Mouse (Mus musculus) lung, embryonic 15.5 days (tissue): ENCODE results near the gene Fryl. TPM values are rescaled to one million over a fixed set of nuclear protein-coding genes. Genes with fewer than 3 reads are reported as not detected.

Source experiments
- ATAC-seq: fragments of 200-750 bp; cut with Nextera tagmentation; 2 replicates; pipeline ENCODE4 v1.8.0; 2017; ENCODE audit warnings: moderate number of reproducible peaks, borderline replicate concordance; ENCODE audit not compliant: low FRiP score, low TSS enrichment; ENCODE audit errors: extremely low read depth
- H3K27ac ChIP-seq: fragments of 300-500 bp; sonication (generic); 2 replicates; pipeline ENCODE4 v1.5.1; 2015; ENCODE audit warnings: moderate library complexity, mild to moderate bottlenecking, inconsistent platforms
- H3K27me3 ChIP-seq: fragments of 300-500 bp; sonication (generic); 2 replicates; pipeline ENCODE4 v1.6.1; 2015; ENCODE audit warnings: inconsistent platforms
- H3K36me3 ChIP-seq: fragments of 300-500 bp; sonication (generic); 2 replicates; pipeline ENCODE4 v1.6.1; 2015; ENCODE audit warnings: inconsistent platforms
- H3K4me1 ChIP-seq: fragments of 300-500 bp; sonication (generic); 2 replicates; pipeline ENCODE4 v1.6.1; 2015; ENCODE audit warnings: inconsistent platforms
- H3K4me2 ChIP-seq: fragments of 300-500 bp; sonication (generic); 2 replicates; pipeline ENCODE4 v1.6.1; 2015; ENCODE audit warnings: inconsistent platforms, mild to moderate bottlenecking, moderate library complexity
- H3K4me3 ChIP-seq: fragments of 300-500 bp; sonication (generic); 2 replicates; pipeline ENCODE4 v1.5.1; 2015; ENCODE audit warnings: mild to moderate bottlenecking, inconsistent platforms
- H3K9ac ChIP-seq: fragments of 300-500 bp; sonication (generic); 2 replicates; pipeline ENCODE4 v1.6.1; 2015; ENCODE audit warnings: inconsistent platforms
- H3K9me3 ChIP-seq: fragments of 300-500 bp; sonication (generic); 2 replicates; pipeline ENCODE4 v1.6.1; 2016; ENCODE audit warnings: inconsistent platforms
- WGBS: fragments of 180-500 bp; shearing (Covaris S2); methylation state at CpG from one replicate; pipeline ENCODE4 v1.1.7; 2015; 5-methylcytosine and 5-hydroxymethylcytosine counted together
- polyA plus RNA-seq: library from polyadenylated mRNA; unstranded; fragments of >200 nt; fragmentation: Nextera tagmentation; extraction: Ambion mirVana; gene quantifications from 2 replicates; pipeline ENCODE4 v1.2.1, GENCODE M21; 2015

The Fryl gene
- polyA plus RNA-seq, 1 experiment from 2014 or later, result 24.5 TPM

GRCm38 (mm10) chr5:73205050-73205449, 51.4 kb downstream of the Fryl start:
- H3K27ac ChIP-seq, result no peak overlapping the region
- H3K9ac ChIP-seq, result no peak overlapping the region
- no peak overlapping the region for H3K4me3 ChIP-seq
- H3K4me1 ChIP-seq, result no peaks in the 10 kb centered on the region
- no peak overlapping the region for H3K4me2 ChIP-seq
- no peak for ATAC-seq
- WGBS, result 63% methylated on average over 3 of the region's 3 CpGs
- H3K36me3 ChIP-seq, result peaks cover 4% of the 10 kb centered on the region; the same call in 1 of the 2 replicates
- H3K9me3 ChIP-seq, result no peaks in the 10 kb centered on the region
- no peaks in the 10 kb centered on the region for H3K27me3 ChIP-seq

GRCm38 (mm10) chr5:73202498-73202897, 53.9 kb downstream of the Fryl start:
- H3K27ac ChIP-seq, result no peak overlapping the region
- H3K4me1 ChIP-seq, result 0 out of 2 replicates have a peak, but pooled peaks cover 5% of the 10 kb centered on the region
- WGBS, result 94% methylated on average over 6 of the region's 6 CpGs

GRCm38 (mm10) chr5:73202077-73202476, 54.3 kb downstream of the Fryl start:
- 87% methylated on average over 8 of the region's 8 CpGs for WGBS
- H3K27ac ChIP-seq, result no peak overlapping the region

More at GRCm38 (mm10) chr5:73202498-73202897, 53.9 kb downstream of the Fryl start:
- Histone ChIP-seq H3K9ac (no peak overlapping the region), H3K4me3 (no peak overlapping the region), H3K27me3 (no peaks in the 10 kb centered on the region), H3K9me3 (0 out of 2 replicates have a peak, but pooled peaks cover 3% of the 10 kb centered on the region), H3K36me3 (0 out of 2 replicates have a peak, but pooled peaks cover 4% of the 10 kb centered on the region), H3K4me2 (no peak overlapping the region)
- ATAC-seq, result no peak

DNA sequence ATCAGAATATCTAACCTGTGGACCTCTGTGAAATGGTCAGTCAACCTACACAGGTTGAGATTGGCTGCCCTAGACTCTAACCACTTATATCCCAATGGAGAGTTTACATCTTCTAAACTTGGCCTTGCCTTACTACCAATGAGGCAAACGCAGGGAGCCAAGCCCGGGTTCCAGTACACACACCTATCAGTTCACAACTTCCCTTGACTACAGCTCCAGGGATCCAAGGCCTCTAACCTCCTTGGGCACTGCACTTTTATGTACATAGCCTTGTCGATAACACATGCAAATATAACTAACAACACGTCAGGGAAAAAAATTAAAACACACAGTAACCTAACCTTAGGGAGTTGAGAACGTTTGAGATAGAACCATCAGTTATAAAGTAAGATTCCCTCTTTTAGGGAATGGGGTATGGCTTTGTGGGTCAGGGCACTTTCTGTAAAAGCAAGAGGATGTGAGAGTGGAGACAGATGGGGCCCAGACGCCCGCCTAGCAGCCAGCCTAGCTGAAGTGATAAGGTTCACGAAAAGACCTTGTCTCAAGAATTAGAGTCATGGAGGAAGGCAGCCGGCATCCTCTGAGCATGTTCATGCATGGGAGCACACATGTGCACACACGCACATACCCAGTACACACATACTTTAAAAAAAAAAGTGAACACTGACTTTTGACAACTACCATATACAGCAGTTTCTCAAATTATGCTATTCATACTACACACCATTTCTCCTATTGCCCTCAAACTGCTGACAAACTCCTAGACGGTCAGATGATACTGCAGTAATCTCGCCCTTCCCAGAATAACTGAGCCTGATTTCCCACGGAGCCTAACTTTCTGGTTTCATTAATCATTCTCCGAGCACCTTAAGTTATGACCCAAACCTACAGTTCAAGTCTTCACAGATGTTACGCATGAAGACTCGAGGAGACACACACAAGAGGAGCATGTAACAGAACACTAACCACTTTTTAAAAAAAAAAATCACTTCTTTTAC, 55.7 kb downstream of the Fryl start:
- 0 out of 2 replicates have a peak, but pooled peaks cover 3% of the 10 kb centered on the region for H3K9me3 ChIP-seq
- H3K4me1 ChIP-seq, result 0 out of 2 replicates have a peak, but pooled peaks cover 5% of the 10 kb centered on the region
- H3K4me3 ChIP-seq, result no peak overlapping the region
- H3K9ac ChIP-seq, result no peak overlapping the region
- H3K27ac ChIP-seq, result no peak overlapping the region
- no peak for ATAC-seq
- 64% methylated on average over 16 of the region's 16 CpGs for WGBS
- 0 out of 2 replicates have a peak, but pooled peaks cover 4% of the 10 kb centered on the region for H3K36me3 ChIP-seq
- H3K4me2 ChIP-seq, result no peak overlapping the region
- H3K27me3 ChIP-seq, result no peaks in the 10 kb centered on the region

More at GRCm38 (mm10) chr5:73202077-73202476, 54.3 kb downstream of the Fryl start:
- H3K9ac ChIP-seq, result no peak overlapping the region
- no peak overlapping the region for H3K4me3 ChIP-seq
- H3K4me2 ChIP-seq, result no peak overlapping the region
- 0 out of 2 replicates have a peak, but pooled peaks cover 3% of the 10 kb centered on the region for H3K9me3 ChIP-seq
- 0 out of 2 replicates have a peak, but pooled peaks cover 4% of the 10 kb centered on the region for H3K36me3 ChIP-seq
- ATAC-seq, result no peak
- 0 out of 2 replicates have a peak, but pooled peaks cover 5% of the 10 kb centered on the region for H3K4me1 ChIP-seq
- H3K27me3 ChIP-seq, result no peaks in the 10 kb centered on the region

- H3K4me2 ChIP-seq, result no peak overlapping the region
- 0 out of 2 replicates have a peak, but pooled peaks cover 5% of the 10 kb centered on the region for H3K4me1 ChIP-seq
- 0 out of 2 replicates have a peak, but pooled peaks cover 4% of the 10 kb centered on the region for H3K36me3 ChIP-seq
- H3K9ac ChIP-seq, result no peak overlapping the region
- no peaks in the 10 kb centered on the region for H3K27me3 ChIP-seq
- H3K9me3 ChIP-seq, result 0 out of 2 replicates have a peak, but pooled peaks cover 3% of the 10 kb centered on the region
- H3K27ac ChIP-seq, result no peak overlapping the region
- WGBS, result 76% methylated on average over 2 of the region's 2 CpGs
- no peak overlapping the region for H3K4me3 ChIP-seq
- ATAC-seq, result no peak
These were observed 56.8 kb downstream of the Fryl start for GRCm38 (mm10) chr5:73199586-73199985.

- no peak for ATAC-seq
- 88% methylated on average over 5 of the region's 5 CpGs for WGBS
- Histone ChIP-seq H3K4me3 (no peak overlapping the region), H3K27ac (no peak overlapping the region), H3K4me1 (peaks cover 12% of the 10 kb centered on the region), H3K9me3 (0 out of 2 replicates have a peak, but pooled peaks cover 3% of the 10 kb centered on the region), H3K4me2 (no peak overlapping the region), H3K9ac (no peak overlapping the region), H3K36me3 (0 out of 2 replicates have a peak, but pooled peaks cover 4% of the 10 kb centered on the region), H3K27me3 (no peaks in the 10 kb centered on the region)
These were observed 57.7 kb downstream of the Fryl start for GRCm38 (mm10) chr5:73198690-73199089.

DNA sequence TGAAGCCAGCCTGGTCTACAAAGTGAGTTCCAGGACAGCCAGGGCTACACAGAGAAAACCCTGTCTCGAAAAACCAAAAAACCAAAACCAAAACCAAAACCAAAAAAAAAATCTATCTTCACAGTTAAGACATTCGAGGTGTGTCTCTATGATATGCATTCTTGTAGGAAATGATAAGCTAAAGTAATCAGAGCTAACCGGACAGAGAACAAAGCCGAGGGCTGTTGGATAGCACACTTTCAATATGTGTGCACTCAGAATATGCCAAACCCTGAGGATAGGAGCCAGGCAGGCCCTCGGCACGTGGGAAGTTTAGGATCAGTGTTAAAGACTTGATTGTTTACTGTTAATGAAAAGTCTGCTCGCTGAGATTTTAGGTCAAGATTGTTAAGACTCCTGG, 58.6 kb downstream of the Fryl start:
- Histone ChIP-seq H3K36me3 (0 out of 2 replicates have a peak, but pooled peaks cover 4% of the 10 kb centered on the region), H3K4me1 (peaks cover 18% of the 10 kb centered on the region), H3K27me3 (no peaks in the 10 kb centered on the region), H3K9me3 (0 out of 2 replicates have a peak, but pooled peaks cover 3% of the 10 kb centered on the region), H3K4me3 (no peak overlapping the region), H3K9ac (no peak overlapping the region), H3K27ac (no peak overlapping the region), H3K4me2 (no peak overlapping the region)
- 82% methylated on average over 7 of the region's 7 CpGs for WGBS
- no peak for ATAC-seq

GRCm38 (mm10) chr5:73194740-73195139, 61.7 kb downstream of the Fryl start:
- Histone ChIP-seq H3K9me3 (0 out of 2 replicates have a peak, but pooled peaks cover 3% of the 10 kb centered on the region), H3K27ac (no peak overlapping the region), H3K36me3 (0 out of 2 replicates have a peak, but pooled peaks cover 4% of the 10 kb centered on the region), H3K9ac (no peak overlapping the region), H3K4me2 (no peak overlapping the region), H3K4me3 (no peak overlapping the region), H3K27me3 (no peaks in the 10 kb centered on the region), H3K4me1 (peaks cover 18% of the 10 kb centered on the region)
- no peak for ATAC-seq
- WGBS, result 87% methylated on average over 14 of the region's 14 CpGs

DNA sequence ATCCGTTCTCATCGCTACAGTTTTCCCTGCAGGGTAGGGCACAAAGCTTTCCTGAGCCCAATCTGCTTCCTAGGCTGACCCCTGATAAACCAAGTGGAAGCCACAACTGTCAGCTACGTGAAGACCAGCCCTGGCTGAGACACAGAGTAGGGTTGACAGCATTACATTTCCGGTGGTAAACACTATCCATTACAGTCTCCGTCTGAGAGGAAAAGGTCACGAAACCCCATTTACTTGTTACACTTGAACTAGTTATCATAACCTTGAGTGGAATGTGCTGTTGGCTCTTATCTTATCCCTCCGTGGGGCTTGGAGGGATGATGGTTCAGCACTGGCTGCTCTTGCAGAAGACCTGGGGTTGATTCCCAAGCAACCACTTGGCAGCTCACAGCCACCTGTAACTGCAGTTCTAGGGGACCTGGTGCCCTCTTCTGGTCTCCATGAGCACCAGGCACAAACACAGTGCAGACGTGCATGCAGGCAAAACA, 62.3 kb downstream of the Fryl start:
- Histone ChIP-seq H3K27me3 (no peaks in the 10 kb centered on the region), H3K4me2 (peak overlapping the region; percentile 35), H3K36me3 (0 out of 2 replicates have a peak, but pooled peaks cover 4% of the 10 kb centered on the region), H3K4me1 (peaks cover 13% of the 10 kb centered on the region), H3K27ac (peak overlapping the region; percentile 30; the same call in 1 of the 2 replicates), H3K4me3 (no peak overlapping the region), H3K9ac (no peak overlapping the region), H3K9me3 (0 out of 2 replicates have a peak, but pooled peaks cover 3% of the 10 kb centered on the region)
- WGBS, result 37% methylated on average over 8 of the region's 8 CpGs
- 0 out of 2 replicates have a peak, but pooled peaks have one; percentile 19 for ATAC-seq

GRCm38 (mm10) chr5:73193627-73194026, 62.8 kb downstream of the Fryl start:
- H3K4me2 ChIP-seq, result peak overlapping the region; percentile 35
- ATAC-seq, result no peak
- 30% methylated on average over 10 of the region's 10 CpGs for WGBS

DNA sequence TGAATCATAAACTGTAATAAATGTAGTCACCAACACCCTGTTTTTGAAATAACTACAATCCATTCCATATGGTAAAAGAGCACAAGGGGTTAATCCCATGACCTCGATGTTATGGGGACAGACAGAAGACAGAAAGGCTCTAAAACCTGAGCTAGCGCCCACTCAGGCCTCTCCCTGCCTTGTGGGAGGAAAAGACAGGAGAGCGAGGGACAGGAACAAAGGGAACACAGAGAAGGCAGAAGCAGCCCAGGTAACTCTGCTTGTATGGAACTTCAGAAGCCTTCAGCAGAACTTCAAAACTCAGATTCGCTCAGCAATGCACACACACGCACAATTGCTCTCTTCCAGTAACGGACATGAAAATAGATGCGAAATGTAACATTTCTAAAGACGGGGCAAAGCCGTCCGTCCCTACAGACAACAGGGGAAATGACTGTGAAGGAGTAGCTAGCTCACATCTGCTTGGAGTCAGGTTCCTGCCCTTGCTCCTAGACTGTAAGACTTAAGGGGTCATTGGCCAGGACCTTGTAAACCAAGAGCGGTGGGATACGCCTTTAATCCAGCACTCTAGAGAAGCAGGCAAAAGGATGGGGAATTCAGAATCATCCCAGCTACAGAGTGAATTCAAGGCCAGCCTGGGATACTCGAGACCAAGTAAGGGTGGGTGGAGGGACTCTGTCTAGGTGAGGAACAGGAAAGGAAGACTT, 63.4 kb downstream of the Fryl start:
- Histone ChIP-seq H3K36me3 (no peaks in the 10 kb centered on the region), H3K27me3 (no peaks in the 10 kb centered on the region), H3K4me2 (no peak overlapping the region), H3K4me1 (peaks cover 21% of the 10 kb centered on the region), H3K9me3 (no peaks in the 10 kb centered on the region), H3K9ac (no peak overlapping the region), H3K27ac (0 out of 2 replicates have a peak overlapping the region, but pooled peaks have one; percentile 11), H3K4me3 (no peak overlapping the region)
- no peak for ATAC-seq
- 75% methylated on average over 13 of the region's 13 CpGs for WGBS

More at GRCm38 (mm10) chr5:73193627-73194026, 62.8 kb downstream of the Fryl start:
- Histone ChIP-seq H3K4me3 (no peak overlapping the region), H3K27ac (peak overlapping the region; percentile 30; the same call in 1 of the 2 replicates), H3K4me1 (peaks cover 15% of the 10 kb centered on the region), H3K36me3 (0 out of 2 replicates have a peak, but pooled peaks cover 2% of the 10 kb centered on the region), H3K9me3 (0 out of 2 replicates have a peak, but pooled peaks cover under 1% of the 10 kb centered on the region), H3K27me3 (no peaks in the 10 kb centered on the region), H3K9ac (no peak overlapping the region)
